Mouse (Mus musculus): ENCODE measurements around the gene Olfr353. TPM values are rescaled to one million over a fixed set of nuclear protein-coding genes. Genes with fewer than 3 reads are reported as not detected.

Olfr353 gene
- polyA plus RNA-seq (2015; fragmentation: Nextera tagmentation; extraction: Ambion mirVana), result not detected in 2 replicates

- H3K4me1 ChIP-seq (ENCODE audit: control insufficient read depth, low read depth, low read length), result no peaks in the 10 kb centered on the region
- no peaks in the 10 kb centered on the region for H3K27me3 ChIP-seq (ENCODE audit: control insufficient read depth, insufficient read depth, low read depth, low read length)
- no peak within 1 kb of the TSS for H3K27ac ChIP-seq (ENCODE audit: low read length)
- no peak within 1 kb of the TSS for H3K9ac ChIP-seq (ENCODE audit: low read depth, low read length)
- no peak within 1 kb of the TSS for H3K4me3 ChIP-seq (ENCODE audit: low read depth, low read length)
- no peak within 1 kb of the TSS for H3K4me2 ChIP-seq (ENCODE audit: low read depth, low read length)
- no peak for ATAC-seq (ENCODE audit: low read depth)
- no peaks in the 10 kb centered on the region for H3K9me3 ChIP-seq (replicated peaks; ENCODE audit: control insufficient read depth, low read length)
- H3K36me3 ChIP-seq (ENCODE audit: control insufficient read depth, insufficient read depth), result no peaks in the 10 kb centered on the region
Observed at GRCm38 (mm10) chr2:36892836-36893235, at the start of gene Olfr353. Olfr353 (minus strand) TSS chr2:36892936.

GRCm38 (mm10) chr2:36936821-36937220 is 44.1 kb upstream of the Olfr353 start, which contains the start of gene Olfr356:
Olfr356 (plus strand) TSS chr2:36937121.
- Histone ChIP-seq H3K27me3 (ENCODE audit: control insufficient read depth, insufficient read depth, low read depth, low read length) (no peaks in the 10 kb centered on the region), H3K4me3 (ENCODE audit: low read depth, low read length) (no peak within 1 kb of the TSS), H3K27ac (ENCODE audit: low read length) (no peak within 1 kb of the TSS), H3K36me3 (ENCODE audit: control insufficient read depth, insufficient read depth) (no peaks in the 10 kb centered on the region), H3K9ac (ENCODE audit: low read depth, low read length) (no peak within 1 kb of the TSS), H3K4me2 (ENCODE audit: low read depth, low read length) (no peak within 1 kb of the TSS), H3K9me3 (replicated peaks; ENCODE audit: control insufficient read depth, low read length) (no peaks in the 10 kb centered on the region), H3K4me1 (ENCODE audit: control insufficient read depth, low read depth, low read length) (no peaks in the 10 kb centered on the region)
- 61% methylated on average over 2 of the region's 2 CpGs for WGBS (ENCODE audit: insufficient replicate concordance)
- no peak for ATAC-seq (ENCODE audit: low read depth)

GRCm38 (mm10) chr2:36928797-36929196 is 36.1 kb upstream of the Olfr353 start, which contains the start of gene Olfr355:
Olfr355 (minus strand) TSS chr2:36928897.
- no peaks in the 10 kb centered on the region for H3K9me3 ChIP-seq (replicated peaks; ENCODE audit: control insufficient read depth, low read length)
- H3K9ac ChIP-seq (ENCODE audit: low read depth, low read length), result no peak within 1 kb of the TSS
- no peak within 1 kb of the TSS for H3K4me2 ChIP-seq (ENCODE audit: low read depth, low read length)
- ATAC-seq (ENCODE audit: low read depth), result no peak
- no peaks in the 10 kb centered on the region for H3K36me3 ChIP-seq (ENCODE audit: control insufficient read depth, insufficient read depth)
- H3K4me1 ChIP-seq (ENCODE audit: control insufficient read depth, low read depth, low read length), result no peaks in the 10 kb centered on the region
- no peak within 1 kb of the TSS for H3K27ac ChIP-seq (ENCODE audit: low read length)
- H3K4me3 ChIP-seq (ENCODE audit: low read depth, low read length), result no peak within 1 kb of the TSS
- no peaks in the 10 kb centered on the region for H3K27me3 ChIP-seq (ENCODE audit: control insufficient read depth, insufficient read depth, low read depth, low read length)

DNA sequence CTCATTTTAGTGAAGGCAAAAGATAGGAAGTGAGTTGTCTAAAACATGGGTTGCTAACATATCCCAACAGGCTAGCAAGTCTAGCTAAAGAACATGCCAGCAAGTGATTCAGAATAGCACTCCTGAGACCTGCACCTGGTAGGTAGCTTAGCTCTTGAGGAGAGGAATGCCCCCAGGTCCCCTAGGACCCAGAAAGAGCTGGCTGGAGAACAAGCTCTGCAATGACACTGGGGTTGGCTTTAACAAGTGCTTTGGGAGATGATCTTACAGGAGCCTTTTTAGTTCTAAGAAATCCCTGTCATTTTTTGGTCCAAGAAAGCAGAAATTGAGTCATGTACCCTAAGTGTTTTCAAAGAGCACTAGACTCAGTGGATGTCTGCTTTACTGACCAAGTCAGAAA is 12.6 kb upstream of the Olfr353 start, which contains the start of gene Olfr354:
Gene Olfr354 (plus strand): TSS at position 301 of the 400 bp plus-strand sequence.
- no peak for ATAC-seq (ENCODE audit: low read depth)
- no peaks in the 10 kb centered on the region for H3K9me3 ChIP-seq (replicated peaks; ENCODE audit: control insufficient read depth, low read length)

DNA sequence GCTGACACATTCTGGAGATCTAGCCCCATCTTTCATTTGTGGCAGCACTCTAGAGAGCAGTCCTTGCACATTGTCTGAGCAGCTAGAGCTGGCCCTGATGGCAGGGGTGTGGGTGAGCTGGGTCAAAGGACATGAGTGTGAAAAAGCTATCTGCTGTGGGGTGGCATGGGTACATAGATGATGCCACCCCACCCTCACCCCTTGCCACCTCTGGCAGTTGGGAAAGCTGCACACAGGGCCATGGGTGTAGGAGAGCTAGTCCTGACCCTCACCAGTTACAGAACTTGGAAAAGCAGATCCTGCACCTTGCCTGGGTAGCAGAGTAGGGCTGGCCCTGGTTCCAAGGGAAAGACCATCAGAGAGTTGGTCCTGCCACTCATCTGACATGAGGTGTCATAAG is 4.4 kb upstream of the Olfr353 start:
- H3K36me3 ChIP-seq (ENCODE audit: control insufficient read depth, insufficient read depth), result no peaks in the 10 kb centered on the region
- H3K4me3 ChIP-seq (ENCODE audit: low read depth, low read length), result no peak overlapping the region
- no peak overlapping the region for H3K4me2 ChIP-seq (ENCODE audit: low read depth, low read length)
- H3K9me3 ChIP-seq (replicated peaks; ENCODE audit: control insufficient read depth, low read length), result no peaks in the 10 kb centered on the region
- ATAC-seq (ENCODE audit: low read depth), result no peak
- no peaks in the 10 kb centered on the region for H3K27me3 ChIP-seq (ENCODE audit: control insufficient read depth, insufficient read depth, low read depth, low read length)
- H3K27ac ChIP-seq (ENCODE audit: low read length), result no peak overlapping the region
- no peak overlapping the region for H3K9ac ChIP-seq (ENCODE audit: low read depth, low read length)
- H3K4me1 ChIP-seq (ENCODE audit: control insufficient read depth, low read depth, low read length), result no peaks in the 10 kb centered on the region

More for the DNA sequence above, 12.6 kb upstream of the Olfr353 start, which contains the start of gene Olfr354:
- Histone ChIP-seq H3K27ac (ENCODE audit: low read length) (no peak within 1 kb of the TSS), H3K4me3 (ENCODE audit: low read depth, low read length) (no peak within 1 kb of the TSS), H3K36me3 (ENCODE audit: control insufficient read depth, insufficient read depth) (no peaks in the 10 kb centered on the region), H3K9ac (ENCODE audit: low read depth, low read length) (no peak within 1 kb of the TSS), H3K27me3 (ENCODE audit: control insufficient read depth, insufficient read depth, low read depth, low read length) (no peaks in the 10 kb centered on the region), H3K4me2 (ENCODE audit: low read depth, low read length) (no peak within 1 kb of the TSS), H3K4me1 (ENCODE audit: control insufficient read depth, low read depth, low read length) (no peaks in the 10 kb centered on the region)

DNA sequence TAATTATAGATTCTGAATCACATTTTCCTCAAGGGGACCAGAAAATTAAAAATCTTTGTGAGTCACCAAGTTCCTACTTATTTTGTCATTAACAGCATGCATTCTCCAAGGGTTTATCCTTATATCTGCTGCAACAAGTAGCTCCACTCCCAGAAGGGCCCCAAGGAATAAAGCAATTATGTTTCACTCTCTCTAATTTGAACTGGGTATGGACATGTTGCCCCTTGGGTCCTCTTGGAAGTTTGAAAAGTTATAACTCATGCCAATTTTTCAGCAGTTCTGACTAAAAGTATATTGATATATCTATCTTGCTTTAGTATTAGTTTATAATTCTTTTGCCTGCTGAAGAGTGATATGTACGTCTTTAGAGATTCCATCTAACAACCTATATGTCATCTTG is 24.6 kb downstream of the Olfr353 start, which contains the start of gene Olfr352:
Gene Olfr352 (plus strand): TSS at position 301 of the 400 bp plus-strand sequence.
- Histone ChIP-seq H3K27ac (ENCODE audit: low read length) (no peak within 1 kb of the TSS), H3K4me2 (ENCODE audit: low read depth, low read length) (no peak within 1 kb of the TSS), H3K4me3 (ENCODE audit: low read depth, low read length) (no peak within 1 kb of the TSS), H3K27me3 (ENCODE audit: control insufficient read depth, insufficient read depth, low read depth, low read length) (no peaks in the 10 kb centered on the region), H3K36me3 (ENCODE audit: control insufficient read depth, insufficient read depth) (no peaks in the 10 kb centered on the region), H3K4me1 (ENCODE audit: control insufficient read depth, low read depth, low read length) (no peaks in the 10 kb centered on the region), H3K9me3 (replicated peaks; ENCODE audit: control insufficient read depth, low read length) (no peaks in the 10 kb centered on the region), H3K9ac (ENCODE audit: low read depth, low read length) (no peak within 1 kb of the TSS)
- ATAC-seq (ENCODE audit: low read depth), result no peak
- 67% methylated on average over 1 of the region's 1 CpGs for whole genome bisulfite sequencing (ENCODE audit: insufficient replicate concordance)

DNA sequence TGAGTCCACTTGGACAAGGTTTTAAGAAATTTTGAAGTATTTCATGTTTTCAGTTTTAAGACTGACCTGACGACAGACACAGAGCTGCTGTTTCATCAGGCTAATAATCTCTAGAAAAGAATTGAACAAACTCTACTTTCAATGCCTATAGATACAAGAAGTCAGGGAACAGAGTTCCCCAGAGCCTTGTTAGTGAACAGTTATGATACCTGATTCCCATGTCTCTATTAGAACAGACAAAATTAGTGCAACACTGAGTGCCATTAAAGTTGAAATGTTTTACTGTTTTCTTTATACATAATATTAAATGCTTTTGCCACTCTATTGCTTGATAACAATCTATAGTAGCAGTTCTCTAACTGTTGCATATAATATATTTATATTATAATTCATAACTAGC is 30.2 kb downstream of the Olfr353 start, which contains the start of gene Olfr351:
Gene Olfr351 (minus strand): TSS at position 101 of the 400 bp plus-strand sequence.
- 50% methylated on average over 1 of the region's 1 CpGs for WGBS (ENCODE audit: insufficient replicate concordance)
- H3K4me2 ChIP-seq (ENCODE audit: low read depth, low read length), result no peak within 1 kb of the TSS
- H3K27me3 ChIP-seq (ENCODE audit: control insufficient read depth, insufficient read depth, low read depth, low read length), result no peaks in the 10 kb centered on the region
- H3K9ac ChIP-seq (ENCODE audit: low read depth, low read length), result no peak within 1 kb of the TSS
- H3K4me3 ChIP-seq (ENCODE audit: low read depth, low read length), result no peak within 1 kb of the TSS
- H3K4me1 ChIP-seq (ENCODE audit: control insufficient read depth, low read depth, low read length), result no peaks in the 10 kb centered on the region
- ATAC-seq (ENCODE audit: low read depth), result no peak
- no peaks in the 10 kb centered on the region for H3K9me3 ChIP-seq (replicated peaks; ENCODE audit: control insufficient read depth, low read length)
- no peaks in the 10 kb centered on the region for H3K36me3 ChIP-seq (ENCODE audit: control insufficient read depth, insufficient read depth)
- H3K27ac ChIP-seq (ENCODE audit: low read length), result no peak within 1 kb of the TSS

- H3K9me3 ChIP-seq (replicated peaks; ENCODE audit: control insufficient read depth, low read length), result no peaks in the 10 kb centered on the region
- no peak within 1 kb of the TSS for H3K4me2 ChIP-seq (ENCODE audit: low read depth, low read length)
- H3K9ac ChIP-seq (ENCODE audit: low read depth, low read length), result no peak within 1 kb of the TSS
- 50% methylated on average over 1 of the region's 1 CpGs for WGBS (ENCODE audit: insufficient replicate concordance)
- H3K36me3 ChIP-seq (ENCODE audit: control insufficient read depth, insufficient read depth), result no peaks in the 10 kb centered on the region
- ATAC-seq (ENCODE audit: low read depth), result no peak
- H3K4me3 ChIP-seq (ENCODE audit: low read depth, low read length), result no peak within 1 kb of the TSS
- no peaks in the 10 kb centered on the region for H3K27me3 ChIP-seq (ENCODE audit: control insufficient read depth, insufficient read depth, low read depth, low read length)
- no peaks in the 10 kb centered on the region for H3K4me1 ChIP-seq (ENCODE audit: control insufficient read depth, low read depth, low read length)
- H3K27ac ChIP-seq (ENCODE audit: low read length), result no peak within 1 kb of the TSS
Observed at GRCm38 (mm10) chr2:36846010-36846409, 46.7 kb downstream of the Olfr353 start, which contains the start of gene Olfr350. Olfr350 (plus strand) TSS chr2:36846310.

Data from liver, embryonic 16.5 days (tissue).